Comparison of ENCODE assay signal across 29 mouse cellular contexts in the genomic region with DNA sequence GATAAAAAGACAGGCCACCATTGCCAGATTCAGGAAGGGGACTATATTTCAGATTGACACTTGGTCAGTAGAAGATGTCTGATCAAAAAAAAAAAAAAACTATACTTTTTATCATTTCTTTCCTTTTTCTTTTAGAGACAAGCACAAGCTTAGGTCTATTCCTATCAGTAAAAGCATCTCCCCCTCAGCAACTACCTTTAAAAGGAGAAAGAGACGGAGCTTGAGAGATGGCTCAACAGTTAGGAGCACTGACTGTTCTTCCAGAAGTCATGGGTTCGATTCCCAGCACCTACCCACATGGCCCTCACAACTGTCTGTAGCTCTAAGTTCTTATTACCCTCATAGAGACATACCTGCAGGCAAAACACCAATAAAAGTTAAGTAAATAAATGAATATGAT. TPM values are rescaled to one million over a fixed set of nuclear protein-coding genes. Genes with fewer than 3 reads are reported as not detected.
"Had no signal": no experiment of that assay in that cellular context is flagged by ENCODE, and none has a peak within 500 bp of the region (broad histone marks: within the 10 kb centered on the region; RNA-seq: fewer than 3 reads in every experiment).

No protein-coding gene starts in this region.

- ATAC-seq: hindbrain, embryonic 16.5 days; inflammation-experienced regulatory T-cells, adult 6 months; intestine, embryonic 15.5 days; intestine, postnatal 0 days; liver, embryonic 12.5 days had no signal

- H3K9me3 ChIP-seq: heart, embryonic 13.5 days; heart, embryonic 15.5 days; hindbrain, embryonic 12.5 days; intestine, embryonic 15.5 days; limb, embryonic 13.5 days; limb, embryonic 15.5 days; liver, embryonic 12.5 days had no signal

- H3K4me1 ChIP-seq: heart, embryonic 13.5 days; heart, embryonic 15.5 days; hindbrain, embryonic 10.5 days; hindbrain, embryonic 12.5 days; intestine, embryonic 15.5 days; limb, embryonic 13.5 days; limb, embryonic 15.5 days; liver, embryonic 12.5 days had no signal

- H3K4me3 ChIP-seq: heart, embryonic 13.5 days; heart, embryonic 15.5 days; hindbrain, embryonic 10.5 days; hindbrain, embryonic 12.5 days; intestine, embryonic 15.5 days; left cerebral cortex, adult 2 months; limb, embryonic 13.5 days; limb, embryonic 15.5 days; liver, embryonic 12.5 days had no signal

- H3K27ac ChIP-seq: heart, embryonic 13.5 days; heart, embryonic 15.5 days; hindbrain, embryonic 10.5 days; hindbrain, embryonic 12.5 days; hindbrain, embryonic 14.5 days; intestine, embryonic 15.5 days; left cerebral cortex, adult 2 months; limb, embryonic 13.5 days; limb, embryonic 15.5 days; liver, embryonic 12.5 days; liver, embryonic 14.5 days had no signal

- H3K27me3 ChIP-seq: heart, embryonic 13.5 days; heart, embryonic 15.5 days; hindbrain, embryonic 12.5 days; intestine, embryonic 15.5 days; limb, embryonic 13.5 days; limb, embryonic 15.5 days; liver, embryonic 12.5 days had no signal

- H3K9ac ChIP-seq: heart, embryonic 13.5 days; heart, embryonic 15.5 days; hindbrain, embryonic 12.5 days; hindbrain, embryonic 14.5 days; intestine, embryonic 15.5 days; limb, embryonic 13.5 days; limb, embryonic 15.5 days; liver, embryonic 12.5 days; liver, embryonic 14.5 days had no signal

- DNase-seq: gastrocnemius, postnatal 14 days; gastrocnemius, postnatal 36 days; heart, postnatal 10 days; heart, postnatal 4 days; kidney, adult 18-20 months; kidney, adult 8-10 months; kidney, postnatal 14 days; left cerebral cortex, postnatal 4 days had no signal

- H3K4me2 ChIP-seq: heart, embryonic 11.5 days; heart, embryonic 13.5 days; heart, embryonic 15.5 days; hindbrain, embryonic 12.5 days; hindbrain, embryonic 14.5 days; intestine, embryonic 15.5 days; limb, embryonic 13.5 days; limb, embryonic 15.5 days; liver, embryonic 12.5 days had no signal

- H3K36me3 ChIP-seq: heart, embryonic 13.5 days; heart, embryonic 15.5 days; hindbrain, embryonic 10.5 days; hindbrain, embryonic 12.5 days; intestine, embryonic 15.5 days; limb, embryonic 13.5 days; limb, embryonic 15.5 days; liver, embryonic 12.5 days had no signal

RNA-seq across cellular contexts. Expression of a gene that starts 38.9 kb away (rescaled TPM):
- total RNA-seq: gastrocnemius, adult 8-10 months; layer of hippocampus, adult 18-20 months; layer of hippocampus, adult 8-10 months; left cerebral cortex, postnatal 25 days had no signal
- polyA plus RNA-seq: heart, embryonic 13.5 days; hindbrain, embryonic 10.5 days; hindbrain, embryonic 12.5 days; hindbrain, embryonic 14.5 days; hindbrain, embryonic 16.5 days; kidney, embryonic 14.5 days; limb, embryonic 11.5 days had no signal
